Mouse (Mus musculus) CH12.LX (cell line): ENCODE results near the gene Armc3. TPM values are rescaled to one million over a fixed set of nuclear protein-coding genes. Genes with fewer than 3 reads are reported as not detected.

ENCODE experiments used
- DNase-seq: peaks from one replicate; pipeline ENCODE4 v3.0.0-alpha.2; 2013; ENCODE audit errors: extremely low read depth
- H3K27ac ChIP-seq: 2 replicates; pipeline ENCODE4 v1.5.1; 2012; ENCODE audit warnings: low read depth, mild to moderate bottlenecking, control low read depth, moderate library complexity; ENCODE audit not compliant: insufficient read depth
- H3K27me3 ChIP-seq: replicated peaks from 2 replicates; pipeline ENCODE3; 2012; ENCODE audit warnings: inconsistent platforms
- H3K36me3 ChIP-seq, 2 experiments: replicated peaks in 1 of 2; 2 replicates each; pipeline versions ENCODE3 to v1.6.1; 2012; ENCODE audit warnings: inconsistent platforms in 1 of 2, low read length in 1 of 2, mild to moderate bottlenecking in 1 of 2, mixed read lengths in 1 of 2, moderate library complexity in 1 of 2; ENCODE audit not compliant: control insufficient read depth in 1 of 2, insufficient read depth in 1 of 2
- H3K4me1 ChIP-seq, 2 experiments: 2 replicates each; pipeline ENCODE4 v1.6.1; 2012; ENCODE audit warnings: inconsistent platforms in 1 of 2, moderate library complexity in 1 of 2; ENCODE audit not compliant: insufficient read depth in 2 of 2, control insufficient read depth in 1 of 2
- H3K4me2 ChIP-seq: 2 replicates; pipeline ENCODE4 v1.6.1; 2012; ENCODE audit warnings: low read depth, mild to moderate bottlenecking, control low read depth; ENCODE audit not compliant: poor library complexity, insufficient read depth, severe bottlenecking
- H3K4me3 ChIP-seq, 3 experiments: fragments of 150-350 bp in 1 of 3; sonication (generic) in 1 of 3; replicated peaks in 1 of 3; 2 replicates each; pipeline versions ENCODE3 to v1.5.1; 2011 to 2012; ENCODE audit warnings: low read depth in 2 of 3, low read length in 2 of 3, mild to moderate bottlenecking in 2 of 3, moderate library complexity in 2 of 3, control low read depth in 1 of 3, improper control_type of control experiment in 1 of 3, inconsistent platforms in 1 of 3, mixed read lengths in 1 of 3; ENCODE audit not compliant: poor library complexity in 1 of 3
- H3K79me2 ChIP-seq: replicated peaks from 2 replicates; pipeline ENCODE4 v1.6.1; 2012; ENCODE audit warnings: mild to moderate bottlenecking, moderate library complexity; ENCODE audit not compliant: control insufficient read depth, poor library complexity, insufficient read depth, severe bottlenecking; ENCODE audit errors: extremely low read depth
- H3K9ac ChIP-seq: 2 replicates; pipeline ENCODE4 v1.6.1; 2012; ENCODE audit warnings: low read depth, mild to moderate bottlenecking, control low read depth, moderate library complexity; ENCODE audit not compliant: insufficient read depth
- H3K9me3 ChIP-seq: replicated peaks from 2 replicates; pipeline ENCODE3; 2012; ENCODE audit warnings: low read length, inconsistent platforms, mixed read lengths
- BHLHE40 ChIP-seq: IDR thresholded peaks from 2 replicates; pipeline ENCODE4 v1.6.1; 2011; ENCODE audit warnings: mild to moderate bottlenecking, low read depth, low read length, improper control_type of control experiment
- CHD2 ChIP-seq: IDR thresholded peaks from 2 replicates; pipeline ENCODE4 v1.6.1; 2011; ENCODE audit warnings: low read length, improper control_type of control experiment
- CTCF ChIP-seq, 2 experiments: IDR thresholded peaks in 1 of 2; conservative IDR thresholded peaks in 1 of 2; 2 replicates each; pipeline ENCODE4 v1.5.1; 2011 to 2012; ENCODE audit warnings: low read depth in 2 of 2, low read length in 2 of 2, improper control_type of control experiment in 1 of 2, inconsistent platforms in 1 of 2, mild to moderate bottlenecking in 1 of 2, moderate library complexity in 1 of 2
- E2F4 ChIP-seq: IDR thresholded peaks from 2 replicates; pipeline ENCODE4 v1.6.1; 2011; ENCODE audit warnings: low read depth, low read length, improper control_type of control experiment; ENCODE audit not compliant: insufficient replicate concordance
- ELF1 ChIP-seq: IDR thresholded peaks from 2 replicates; pipeline ENCODE4 v1.6.1; 2014; ENCODE audit warnings: low read depth, mild to moderate bottlenecking, inconsistent platforms, low read length, improper control_type of control experiment
- EP300 ChIP-seq: IDR thresholded peaks from 2 replicates; pipeline ENCODE4 v1.6.1; 2011; ENCODE audit warnings: low read length, improper control_type of control experiment
- HCFC1 ChIP-seq: IDR thresholded peaks from 2 replicates; pipeline ENCODE4 v1.6.1; 2012; ENCODE audit warnings: low read depth, mild to moderate bottlenecking, inconsistent platforms, low read length, improper control_type of control experiment
- IRF4 ChIP-seq: IDR thresholded peaks from 2 replicates; pipeline ENCODE4 v1.6.1; 2014; ENCODE audit warnings: low read depth, mild to moderate bottlenecking, inconsistent platforms, low read length, improper control_type of control experiment
- JUN ChIP-seq: IDR thresholded peaks from 2 replicates; pipeline ENCODE4 v1.6.1; 2011; ENCODE audit warnings: low read depth, mild to moderate bottlenecking, low read length, improper control_type of control experiment, moderate library complexity; ENCODE audit not compliant: insufficient read depth
- KAT2A ChIP-seq: IDR thresholded peaks from 2 replicates; pipeline ENCODE4 v1.6.1; 2012; ENCODE audit warnings: low read length, improper control_type of control experiment, inconsistent platforms; ENCODE audit not compliant: insufficient replicate concordance
- MAZ ChIP-seq: IDR thresholded peaks from 2 replicates; pipeline ENCODE4 v1.6.1; 2012; ENCODE audit warnings: low read depth, mild to moderate bottlenecking, inconsistent platforms, low read length, improper control_type of control experiment, moderate library complexity
- MXI1 ChIP-seq: IDR thresholded peaks from 2 replicates; pipeline ENCODE4 v1.6.1; 2011; ENCODE audit warnings: mild to moderate bottlenecking, low read depth, low read length, improper control_type of control experiment
- NRF1 ChIP-seq: IDR thresholded peaks from 2 replicates; pipeline ENCODE4 v1.6.1; 2014; ENCODE audit warnings: low read depth, mild to moderate bottlenecking, inconsistent platforms, low read length, improper control_type of control experiment, moderate library complexity
- POLR2A ChIP-seq: IDR thresholded peaks from 2 replicates; pipeline ENCODE4 v1.6.1; 2011; ENCODE audit warnings: low read depth, mild to moderate bottlenecking, improper control_type of control experiment, low read length
- TBP ChIP-seq: conservative IDR thresholded peaks from 2 replicates; pipeline ENCODE4 v1.6.1; 2011; ENCODE audit warnings: low read depth, low read length, improper control_type of control experiment
- TCF12 ChIP-seq: IDR thresholded peaks from 2 replicates; pipeline ENCODE4 v1.6.1; 2014; ENCODE audit warnings: low read depth, mild to moderate bottlenecking, inconsistent platforms, low read length, improper control_type of control experiment
- ZC3H11A ChIP-seq: IDR thresholded peaks from 2 replicates; pipeline ENCODE4 v1.6.1; 2012; ENCODE audit warnings: low read depth, mild to moderate bottlenecking, inconsistent platforms, low read length, improper control_type of control experiment
- ZMIZ1 ChIP-seq: IDR thresholded peaks from 2 replicates; pipeline ENCODE4 v1.6.1; 2012; ENCODE audit warnings: low read depth, mild to moderate bottlenecking, inconsistent platforms, low read length, improper control_type of control experiment
- ZNF384 ChIP-seq: IDR thresholded peaks from 2 replicates; pipeline ENCODE4 v1.6.1; 2012; ENCODE audit warnings: low read depth, low read length, improper control_type of control experiment, inconsistent platforms
- dilution Hi-C: fragments of 300-500 bp; cut with MboI; formaldehyde crosslinking; loops from 2 replicates; pipeline ENCODE4 v1.14.3; 2020; ENCODE audit warnings: low sequenced_read_pairs; ENCODE audit not compliant: extremely low pct_unique_long_range_greater_than_20kb, extremely low pct_ligation_motif_present
- in situ Hi-C: fragments of 300-500 bp; cut with MboI; formaldehyde crosslinking; loops from 3 replicates; pipeline ENCODE4 v1.14.3; 2019; ENCODE audit warnings: low sequenced_read_pairs, low pct_ligation_motif_present, low pct_unique_long_range_greater_than_20kb, mixed read lengths
- polyA plus RNA-seq: library from polyadenylated mRNA; unstranded; fragments of >175 nt; gene quantifications from 2 replicates; pipeline ENCODE4 v1.2.1, GENCODE M21; 2012; ENCODE audit warnings: low read depth; ENCODE audit not compliant: insufficient read length
- total RNA-seq, 2 experiments: library from RNA; depleted of rRNA; stranded (reverse); fragments of 300-350 nt in 1 of 2; fragments of >200 nt in 1 of 2; gene quantifications; 2 replicates each; pipeline ENCODE4 v1.2.3; 2012 to 2014

Gene Armc3
- total and polyA plus RNA-seq, 3 experiments: 0.08 to 0.36 (median 0.21) TPM

GRCm38 (mm10) chr2:19159539-19159938, 39.6 kb upstream of the Armc3 start:
- no peaks in the 10 kb centered on the region for H3K79me2 ChIP-seq
- DNase-seq: no peak
- H3K27ac ChIP-seq: no peak overlapping the region
- dilution Hi-C loops: no loop called here
- TF ChIP-seq NRF1 (no peak), CTCF (conservative IDR thresholded peaks at IDR 0.05 in 1 of 2, IDR thresholded peaks at IDR 0.05 in 1 of 2; ENCODE audit: low read depth in 2 of 2, low read length in 2 of 2) (no peak), IRF4 (no peak), POLR2A (no peak), MXI1 (no peak)
- TF ChIP-seq, all 38 proteins: peak for 0
- H3K36me3 ChIP-seq: no peaks in the 10 kb centered on the region
- in situ Hi-C loops: no loop called here
- H3K4me1 ChIP-seq: no peaks in the 10 kb centered on the region
- H3K4me2 ChIP-seq: no peak overlapping the region
- H3K27me3 ChIP-seq: no peaks in the 10 kb centered on the region
- no peaks in the 10 kb centered on the region for H3K9me3 ChIP-seq
- no peak overlapping the region for H3K9ac ChIP-seq
- no peak overlapping the region for H3K4me3 ChIP-seq

DNA sequence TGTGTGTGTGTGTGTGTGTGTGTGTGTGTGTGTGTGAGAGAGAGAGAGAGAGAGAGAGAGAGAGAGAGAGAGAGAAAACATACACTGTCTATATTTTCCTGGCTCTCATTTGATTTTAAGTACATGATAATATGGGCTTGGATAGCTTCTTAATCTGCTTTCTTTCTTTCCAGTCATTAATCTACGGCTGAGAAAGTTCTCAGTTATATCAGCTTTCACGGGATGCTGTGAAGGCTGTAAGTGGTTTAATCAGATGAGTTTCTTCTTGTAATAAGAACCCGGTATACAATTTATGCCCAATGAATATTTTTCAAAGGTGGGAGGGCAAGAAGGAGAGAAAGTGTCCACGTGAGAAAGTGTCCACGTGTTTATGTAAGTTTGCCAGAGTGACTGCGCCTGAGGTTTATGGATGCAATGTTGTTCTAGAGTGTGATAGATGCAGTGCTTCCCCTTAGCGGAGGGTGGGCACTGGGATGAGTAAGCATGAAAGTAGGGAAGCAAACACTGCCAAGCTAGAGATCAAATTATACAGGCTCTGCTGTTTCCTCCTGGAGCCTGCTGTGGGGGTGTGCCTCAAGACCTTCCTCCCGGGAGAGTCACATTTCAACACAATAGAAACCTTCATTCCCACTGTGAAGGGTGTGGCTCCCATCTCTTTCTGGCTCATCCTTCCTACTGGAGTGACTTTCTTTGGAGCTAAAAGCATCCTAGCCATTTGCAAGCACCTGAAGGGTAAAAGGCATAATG, 38.6 kb upstream of the Armc3 start:
- Histone ChIP-seq H3K27me3 (no peaks in the 10 kb centered on the region), H3K4me1 (no peaks in the 10 kb centered on the region), H3K36me3 (no peaks in the 10 kb centered on the region), H3K9ac (no peak overlapping the region), H3K4me3 (no peak overlapping the region), H3K4me2 (no peak overlapping the region), H3K9me3 (no peaks in the 10 kb centered on the region), H3K27ac (no peak overlapping the region), H3K79me2 (no peaks in the 10 kb centered on the region)
- dilution Hi-C loops: no loop called here
- no peak for DNase-seq
- in situ Hi-C loops: no loop called here
- TF ChIP-seq ZMIZ1 (no peak), NRF1 (no peak), MXI1 (no peak), CHD2 (no peak), EP300 (no peak), JUN (no peak), ELF1 (no peak), ZC3H11A (no peak), E2F4 (no peak), TCF12 (no peak), KAT2A (no peak), TBP (no peak), BHLHE40 (no peak), HCFC1 (no peak), ZNF384 (no peak), MAZ (no peak)
